Mouse (Mus musculus) neural tube, embryonic 14.5 days (tissue): ENCODE measurements around the gene Dll4. TPM values are rescaled to one million over a fixed set of nuclear protein-coding genes. Genes with fewer than 3 reads are reported as not detected.
A peak's percentile ranks its signal among the peaks of the same experiment; 100 is the strongest.

Source experiments
- ATAC-seq: fragments of 200-750 bp; cut with Nextera tagmentation; 2 replicates; pipeline ENCODE4 v1.8.0; 2017; ENCODE audit warnings: low read depth, mild to moderate bottlenecking, moderate TSS enrichment, moderate library complexity
- H3K27ac ChIP-seq: fragments of 300-500 bp; sonication (generic); 2 replicates; pipeline ENCODE4 v1.5.1; 2014; ENCODE audit warnings: low read depth, mild to moderate bottlenecking, control low read depth, low read length, moderate library complexity, mixed read lengths
- H3K27me3 ChIP-seq: fragments of 300-500 bp; sonication (generic); 2 replicates; pipeline ENCODE4 v1.6.1; 2014; ENCODE audit warnings: low read length; ENCODE audit not compliant: control insufficient read depth, insufficient read depth
- H3K36me3 ChIP-seq: fragments of 300-500 bp; sonication (generic); 2 replicates; pipeline ENCODE4 v1.6.1; 2014; ENCODE audit warnings: low read length, mixed read lengths; ENCODE audit not compliant: control insufficient read depth, insufficient read depth
- H3K4me1 ChIP-seq: fragments of 300-500 bp; sonication (generic); 2 replicates; pipeline ENCODE4 v1.6.1; 2014; ENCODE audit warnings: low read length; ENCODE audit not compliant: control insufficient read depth, insufficient read depth
- H3K4me2 ChIP-seq: fragments of 300-500 bp; sonication (generic); 2 replicates; pipeline ENCODE4 v1.6.1; 2014; ENCODE audit warnings: mild to moderate bottlenecking, low read depth, low read length, control low read depth
- H3K4me3 ChIP-seq: fragments of 300-500 bp; sonication (generic); 2 replicates; pipeline ENCODE4 v1.5.1; 2014; ENCODE audit warnings: low read depth, low read length, control low read depth, mixed read lengths
- H3K9ac ChIP-seq: fragments of 300-500 bp; sonication (generic); replicated peaks from 2 replicates; pipeline ENCODE4 v1.6.1; 2014; ENCODE audit warnings: low read depth, mild to moderate bottlenecking, control low read depth, low read length, mixed read lengths
- H3K9me3 ChIP-seq: fragments of 300-500 bp; sonication (generic); 2 replicates; pipeline ENCODE4 v1.6.1; 2016; ENCODE audit warnings: low read length; ENCODE audit not compliant: control insufficient read depth
- WGBS: fragments of 180-500 bp; shearing (Covaris S2); extraction: QIAGEN DNeasy Blood & Tissue Kit; methylation state at CpG from one replicate; pipeline ENCODE4 v1.1.7; 2014; 5-methylcytosine and 5-hydroxymethylcytosine counted together
- polyA plus RNA-seq: library from polyadenylated mRNA; unstranded; fragments of >200 nt; fragmentation: Nextera tagmentation; extraction: Ambion mirVana; gene quantifications from 2 replicates; pipeline ENCODE4 v1.2.1, GENCODE M21; 2014

Gene Dll4
- polyA plus RNA-seq: 2.1 and 2.7 TPM in 2 replicates

DNA sequence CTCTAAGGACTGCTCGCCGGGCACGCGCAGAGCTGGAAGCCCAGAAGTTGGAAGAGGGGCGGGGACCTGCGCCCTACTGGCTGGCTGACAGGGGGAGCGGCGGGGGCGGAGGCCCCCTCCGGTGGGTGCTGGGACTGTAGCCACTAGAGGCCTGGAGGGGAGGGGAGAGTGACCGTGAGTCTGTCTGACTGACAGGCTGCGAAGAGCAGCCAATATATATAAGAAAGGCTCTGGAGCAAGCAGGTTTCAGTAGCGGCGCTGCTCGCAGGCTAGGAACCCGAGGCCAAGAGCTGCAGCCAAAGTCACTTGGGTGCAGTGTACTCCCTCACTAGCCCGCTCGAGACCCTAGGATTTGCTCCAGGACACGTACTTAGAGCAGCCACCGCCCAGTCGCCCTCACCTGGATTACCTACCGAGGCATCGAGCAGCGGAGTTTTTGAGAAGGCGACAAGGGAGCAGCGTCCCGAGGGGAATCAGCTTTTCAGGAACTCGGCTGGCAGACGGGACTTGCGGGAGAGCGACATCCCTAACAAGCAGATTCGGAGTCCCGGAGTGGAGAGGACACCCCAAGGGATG, at the start of gene Dll4:
Gene Dll4, plus strand, starts transcription at position 217 of the 576 bp plus-strand sequence.
- H3K27ac ChIP-seq: no peak within 1 kb of the TSS
- peak within 1 kb of the TSS; percentile 42 for H3K9ac ChIP-seq
- no peaks in the 10 kb centered on the region for H3K36me3 ChIP-seq
- peak; percentile 2; the same call in 1 of the 2 replicates for ATAC-seq
- peaks cover 62% of the 10 kb centered on the region for H3K27me3 ChIP-seq
- peak within 1 kb of the TSS; percentile 83 for H3K4me2 ChIP-seq
- H3K4me3 ChIP-seq: peak within 1 kb of the TSS; percentile 42
- under 1% methylated on average over 33 of the region's 33 CpGs for WGBS
- peaks cover 46% of the 10 kb centered on the region for H3K4me1 ChIP-seq
- H3K9me3 ChIP-seq: no peaks in the 10 kb centered on the region

DNA sequence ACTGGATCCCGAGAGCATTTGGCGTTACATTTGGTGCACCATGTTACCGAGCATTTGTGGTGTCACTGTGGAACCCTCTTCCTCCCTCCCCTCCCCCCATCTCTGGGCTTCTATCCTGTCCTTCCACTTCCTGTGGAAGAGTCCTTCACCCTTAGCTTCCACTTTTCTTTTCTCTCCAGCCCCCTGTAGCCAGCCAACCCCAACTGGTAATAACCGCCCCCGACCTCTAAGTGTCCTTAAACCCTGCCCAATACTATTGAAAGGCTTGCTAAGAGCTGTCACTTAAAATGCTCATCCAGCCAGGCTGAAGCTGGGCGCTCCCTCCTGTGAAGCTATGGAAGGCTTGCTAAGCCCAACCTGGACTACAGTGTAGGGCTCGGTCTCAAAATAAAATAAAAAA, 48.7 kb upstream of the Dll4 start:
- no peak overlapping the region for H3K9ac ChIP-seq
- H3K4me2 ChIP-seq: no peak overlapping the region
- H3K4me1 ChIP-seq: no peaks in the 10 kb centered on the region
- WGBS: 83% methylated on average over 7 of the region's 7 CpGs
- no peaks in the 10 kb centered on the region for H3K36me3 ChIP-seq
- no peak overlapping the region for H3K4me3 ChIP-seq
- no peaks in the 10 kb centered on the region for H3K9me3 ChIP-seq
- H3K27ac ChIP-seq: no peak overlapping the region
- H3K27me3 ChIP-seq: no peaks in the 10 kb centered on the region
- ATAC-seq: no peak

GRCm38 (mm10) chr2:119277810-119278209, 47.8 kb upstream of the Dll4 start:
- Histone ChIP-seq H3K27me3 (no peaks in the 10 kb centered on the region), H3K36me3 (no peaks in the 10 kb centered on the region), H3K4me3 (no peak overlapping the region), H3K27ac (no peak overlapping the region), H3K9ac (no peak overlapping the region), H3K4me1 (no peaks in the 10 kb centered on the region), H3K9me3 (no peaks in the 10 kb centered on the region), H3K4me2 (no peak overlapping the region)
- 92% methylated on average over 23 of the region's 23 CpGs for WGBS
- ATAC-seq: no peak

- Histone ChIP-seq H3K9me3 (no peaks in the 10 kb centered on the region), H3K4me1 (no peaks in the 10 kb centered on the region), H3K4me3 (no peak overlapping the region), H3K27me3 (no peaks in the 10 kb centered on the region), H3K36me3 (no peaks in the 10 kb centered on the region), H3K4me2 (no peak overlapping the region), H3K27ac (no peak overlapping the region), H3K9ac (no peak overlapping the region)
- WGBS: 89% methylated on average over 7 of the region's 7 CpGs
- no peak for ATAC-seq
Measured at GRCm38 (mm10) chr2:119281899-119282565, 43.6 kb upstream of the Dll4 start.

- no peak overlapping the region for H3K4me3 ChIP-seq
- H3K9me3 ChIP-seq: no peaks in the 10 kb centered on the region
- no peak overlapping the region for H3K4me2 ChIP-seq
- 91% methylated on average over 5 of the region's 5 CpGs for WGBS
- peaks cover 16% of the 10 kb centered on the region for H3K4me1 ChIP-seq
- 0 out of 2 replicates have a peak, but pooled peaks cover 5% of the 10 kb centered on the region for H3K36me3 ChIP-seq
- no peak overlapping the region for H3K9ac ChIP-seq
- ATAC-seq: no peak
- H3K27me3 ChIP-seq: no peaks in the 10 kb centered on the region
- no peak overlapping the region for H3K27ac ChIP-seq
Measured at GRCm38 (mm10) chr2:119287372-119287771, 38.2 kb upstream of the Dll4 start.

DNA sequence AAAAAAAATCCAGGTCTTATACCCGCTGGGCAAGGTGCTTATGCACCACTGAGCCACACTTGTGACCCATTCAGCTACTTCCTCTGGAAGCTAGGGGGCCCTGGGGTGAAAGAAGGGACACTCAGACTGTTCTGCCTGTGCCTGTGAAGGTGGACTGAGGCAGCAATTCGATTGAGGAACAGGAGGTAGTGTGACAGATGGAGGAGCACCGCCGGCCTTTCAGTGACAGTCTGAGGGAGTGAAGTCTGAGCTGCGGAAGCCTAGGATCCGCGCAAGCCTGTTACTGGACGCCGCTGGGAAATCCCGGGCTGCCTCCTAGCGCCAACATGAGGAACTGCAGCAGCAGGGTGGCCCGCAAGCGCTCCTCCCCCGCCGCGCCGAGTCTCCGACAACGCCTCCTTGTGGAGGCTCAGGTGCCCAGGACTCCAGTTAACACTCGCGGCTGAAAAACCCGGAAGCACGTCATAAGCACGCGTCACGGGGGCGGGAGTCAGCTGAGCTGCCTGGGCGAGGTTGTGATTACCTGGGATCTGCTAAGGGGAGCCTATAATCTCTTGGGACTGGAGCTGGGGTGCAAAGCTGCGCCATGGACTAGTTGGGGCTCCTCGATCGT, 37.2 kb upstream of the Dll4 start, which contains the start of gene Vps18:
Gene Vps18, plus strand, starts transcription at position 471 of the 613 bp plus-strand sequence.
- Histone ChIP-seq H3K4me3 (peak within 1 kb of the TSS; percentile 72), H3K27me3 (no peaks in the 10 kb centered on the region), H3K36me3 (peaks cover 9% of the 10 kb centered on the region), H3K4me2 (peak within 1 kb of the TSS; percentile 81), H3K9me3 (no peaks in the 10 kb centered on the region), H3K9ac (peak within 1 kb of the TSS; percentile 80), H3K27ac (peak within 1 kb of the TSS; percentile 57), H3K4me1 (peaks cover 16% of the 10 kb centered on the region)
- peak; percentile 95 for ATAC-seq
- 1% methylated on average over 31 of the region's 31 CpGs for WGBS

- Histone ChIP-seq H3K27me3 (no peaks in the 10 kb centered on the region), H3K36me3 (peaks cover 16% of the 10 kb centered on the region), H3K4me2 (peak overlapping the region; percentile 81), H3K9me3 (no peaks in the 10 kb centered on the region), H3K9ac (peak overlapping the region; percentile 80), H3K4me3 (peak overlapping the region; percentile 72), H3K4me1 (peaks cover 16% of the 10 kb centered on the region), H3K27ac (0 out of 2 replicates have a peak overlapping the region, but pooled peaks have one; percentile 34)
- WGBS: 4% methylated on average over 11 of the region's 11 CpGs
- 0 out of 2 replicates have a peak, but pooled peaks have one; percentile 3 for ATAC-seq
Measured at GRCm38 (mm10) chr2:119289014-119289416, 36.6 kb upstream of the Dll4 start.

GRCm38 (mm10) chr2:119292281-119292680, 33.3 kb upstream of the Dll4 start:
- no peak for ATAC-seq
- H3K9ac ChIP-seq: no peak overlapping the region
- H3K27ac ChIP-seq: no peak overlapping the region
- no peaks in the 10 kb centered on the region for H3K27me3 ChIP-seq
- H3K4me1 ChIP-seq: peaks cover 16% of the 10 kb centered on the region
- no peak overlapping the region for H3K4me2 ChIP-seq
- H3K9me3 ChIP-seq: no peaks in the 10 kb centered on the region
- H3K4me3 ChIP-seq: no peak overlapping the region
- WGBS: 93% methylated on average over 5 of the region's 5 CpGs
- H3K36me3 ChIP-seq: peaks cover 28% of the 10 kb centered on the region

DNA sequence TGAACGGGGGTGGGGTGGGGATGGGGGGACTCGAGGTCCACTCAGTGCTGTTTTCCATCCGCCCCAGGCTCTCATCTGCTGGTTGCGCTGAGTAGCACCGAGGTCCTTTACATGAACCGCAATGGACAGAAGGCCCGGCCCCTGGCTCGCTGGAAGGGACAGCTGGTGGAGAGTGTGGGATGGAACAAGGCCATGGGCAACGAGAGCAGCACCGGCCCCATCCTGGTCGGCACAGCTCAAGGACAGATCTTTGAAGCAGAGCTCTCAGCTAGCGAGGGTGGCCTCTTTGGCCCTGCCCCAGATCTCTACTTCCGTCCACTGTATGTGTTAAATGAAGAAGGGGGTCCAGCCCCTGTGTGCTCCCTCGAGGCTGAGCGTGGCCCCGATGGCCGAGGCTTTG, 32.7 kb upstream of the Dll4 start:
- 97% methylated on average over 17 of the region's 17 CpGs for WGBS
- ATAC-seq: no peak
- Histone ChIP-seq H3K36me3 (peaks cover 33% of the 10 kb centered on the region), H3K4me2 (no peak overlapping the region), H3K9me3 (no peaks in the 10 kb centered on the region), H3K9ac (no peak overlapping the region), H3K27me3 (no peaks in the 10 kb centered on the region), H3K27ac (no peak overlapping the region), H3K4me1 (peaks cover 16% of the 10 kb centered on the region), H3K4me3 (no peak overlapping the region)
